ENCODE assay signal across 12 mouse cellular contexts in genomic region chr4:127354506-127355485, GRCm38 (mm10). TPM values are rescaled to one million over a fixed set of nuclear protein-coding genes. Genes with fewer than 3 reads are reported as not detected.
DNase-seq lines count a peak whose midpoint lies in the region; ATAC-seq and TF ChIP-seq lines count a peak whose summit lies in the region.
"Had no signal": no experiment of that assay in that cellular context is flagged by ENCODE, and none has a peak within 500 bp of the region (broad histone marks: within the 10 kb centered on the region; RNA-seq: fewer than 3 reads in every experiment).

No protein-coding gene starts in this region.

- DNase-seq in layer of hippocampus, adult 9-11 months, result peak; percentile 38
- no peak for DNase-seq in layer of hippocampus, adult 9-10 months (ENCODE audit: low spot score)
- DNase-seq in NIH3T3 (ENCODE audit: low read depth), result peak; percentile 95
- peak; percentile 12 for DNase-seq in brain, embryonic 14.5 days (ENCODE audit: low read depth)
- DNase-seq in kidney, postnatal 25 days, result peak; percentile 52 to 58
- DNase-seq in frontal cortex, postnatal 10 days (ENCODE audit: low spot score in 2 of 2), result no peak
- DNase-seq: forebrain, postnatal 0 days; lung, adult 2 months; thymus, postnatal 25 days had no signal

- ATAC-seq in erythroblast, adult 5-6 weeks (replicated peaks; ENCODE audit: low FRiP score, poor library complexity, severe bottlenecking), result no peak
- ATAC-seq: forebrain, postnatal 0 days had no signal

- TF ChIP-seq CTCF in brain, embryonic 14.5 days (IDR thresholded peaks at IDR 0.05; ENCODE audit: borderline replicate concordance, extremely low read depth, insufficient read depth, insufficient read length), result no peak

- no peak for TF ChIP-seq POLR2A in brain, embryonic 14.5 days (IDR thresholded peaks at IDR 0.05; ENCODE audit: borderline replicate concordance, extremely low read depth, insufficient read depth, insufficient read length, poor library complexity, severe bottlenecking)

RNA-seq across cellular contexts. Expression of gene Gjb4, which starts 0.9 kb away (rescaled TPM):
- 0.05 TPM in 1 of 2 replicates, not detected in the other for polyA plus RNA-seq in brain, embryonic 14.5 days (2012; rRNA removed)
- not detected in 2 replicates for total RNA-seq in erythroblast, adult 5-6 weeks (2015; ENCODE audit: low replicate concordance)
- not detected in 2 replicates for total RNA-seq in erythroblast, adult 5-6 weeks (2017; ENCODE audit: low replicate concordance)
- total RNA-seq: forebrain, postnatal 0 days; left cerebral cortex, postnatal 25 days had no signal
- polyA plus RNA-seq: forebrain, postnatal 0 days; hindbrain, embryonic 13.5 days had no signal

RNA-seq across cellular contexts. Expression of gene Gjb5, which starts 3.2 kb away (rescaled TPM):
- polyA plus RNA-seq in brain, embryonic 14.5 days (2012; rRNA removed), result 0.06 and 0.18 TPM in 2 replicates
- not detected in 2 replicates for total RNA-seq in erythroblast, adult 5-6 weeks (2015; ENCODE audit: low replicate concordance)
- total RNA-seq in erythroblast, adult 5-6 weeks (2017; ENCODE audit: low replicate concordance), result not detected in 2 replicates
- total RNA-seq: left cerebral cortex, postnatal 25 days had no signal

RNA-seq across cellular contexts. Expression of gene Gjb3, which starts 24.2 kb away (rescaled TPM):
- polyA plus RNA-seq in brain, embryonic 14.5 days (2012; rRNA removed), result 0.48 and 0.50 TPM in 2 replicates
- total RNA-seq in erythroblast, adult 5-6 weeks (2015; ENCODE audit: low replicate concordance), result 0.84 TPM in 1 of 2 replicates, not detected in the other
- 2.4 TPM in 1 of 2 replicates, not detected in the other for total RNA-seq in erythroblast, adult 5-6 weeks (2017; ENCODE audit: low replicate concordance)

RNA-seq across cellular contexts. Expression of gene Gja4, which starts 41.0 kb away (rescaled TPM):
- 28.2 and 29.5 TPM in 2 replicates for polyA plus RNA-seq in brain, embryonic 14.5 days (2012; rRNA removed)
- total RNA-seq in erythroblast, adult 5-6 weeks (2015; ENCODE audit: low replicate concordance), result not detected in 2 replicates
- not detected in 2 replicates for total RNA-seq in erythroblast, adult 5-6 weeks (2017; ENCODE audit: low replicate concordance)

Comparison
In these comparisons a context has a peak if more than half of its experiments do, and no peak if none do; other contexts are left out.
1. DNase-seq: peak in layer of hippocampus, adult 9-11 months (single experiment), NIH3T3 (single experiment), brain, embryonic 14.5 days (single experiment) and kidney, postnatal 25 days (2 of 2); none in layer of hippocampus, adult 9-10 months (single experiment) and frontal cortex, postnatal 10 days (0 of 2).